Mouse (Mus musculus) liver, postnatal 0 days (tissue): Measurements from ENCODE around the gene Coa3. TPM values are rescaled to one million over a fixed set of nuclear protein-coding genes. Genes with fewer than 3 reads are reported as not detected.

Experiments used
- ATAC-seq: fragments of 200-750 bp; cut with Nextera tagmentation; 2 replicates; pipeline ENCODE4 v1.8.0; 2017; ENCODE audit warnings: mild to moderate bottlenecking, moderate library complexity
- DNase-seq: peaks from one replicate; pipeline ENCODE4 v3.0.0-alpha.2; 2016
- H3K27ac ChIP-seq: fragments of 300-500 bp; sonication (generic); 2 replicates; pipeline ENCODE4 v1.5.1; 2014; ENCODE audit warnings: antibody characterized with exemption, moderate library complexity, mild to moderate bottlenecking, low read depth
- H3K27me3 ChIP-seq: fragments of 300-500 bp; sonication (generic); 2 replicates; pipeline ENCODE4 v1.6.1; 2014; ENCODE audit warnings: low read length, control low read depth, mixed read lengths; ENCODE audit not compliant: insufficient read depth
- H3K36me3 ChIP-seq: fragments of 300-500 bp; sonication (generic); replicated peaks from 2 replicates; pipeline ENCODE4 v1.6.1; 2014; ENCODE audit warnings: mild to moderate bottlenecking, control low read depth, low read length, moderate library complexity, mixed read lengths; ENCODE audit not compliant: insufficient read depth
- H3K4me1 ChIP-seq: fragments of 300-500 bp; sonication (generic); 2 replicates; pipeline ENCODE4 v1.6.1; 2014; ENCODE audit warnings: antibody characterized with exemption, mild to moderate bottlenecking, control low read depth; ENCODE audit not compliant: insufficient read depth
- H3K4me2 ChIP-seq: fragments of 300-500 bp; sonication (generic); 2 replicates; pipeline ENCODE4 v1.6.1; 2014; ENCODE audit warnings: low read depth, mild to moderate bottlenecking, low read length, moderate library complexity, mixed read lengths
- H3K4me3 ChIP-seq: fragments of 300-500 bp; sonication (generic); 2 replicates; pipeline ENCODE4 v1.5.1; 2014; ENCODE audit warnings: low read depth, low read length
- H3K9ac ChIP-seq: fragments of 300-500 bp; sonication (generic); replicated peaks from 2 replicates; pipeline ENCODE4 v1.6.1; 2014; ENCODE audit warnings: mild to moderate bottlenecking, moderate library complexity
- H3K9me3 ChIP-seq: fragments of 300-500 bp; sonication (generic); 2 replicates; pipeline ENCODE4 v1.6.1; 2016; ENCODE audit warnings: mild to moderate bottlenecking, control low read depth, low read length, mixed read lengths
- CTCF ChIP-seq: sonication (generic); IDR thresholded peaks from 2 replicates; pipeline ENCODE4 v1.5.1; 2016; ENCODE audit warnings: antibody characterized with exemption, low read depth
- EP300 ChIP-seq: IDR thresholded peaks from 2 replicates; pipeline ENCODE4 v1.6.1; 2016; ENCODE audit warnings: antibody characterized with exemption, low read depth, mild to moderate bottlenecking
- WGBS: fragments of 180-500 bp; shearing (Covaris S2); extraction: QIAGEN DNeasy Blood & Tissue Kit; methylation state at CpG from one replicate; pipeline ENCODE4 v1.1.7; 2014; ENCODE audit not compliant: insufficient replicate concordance; 5-methylcytosine and 5-hydroxymethylcytosine counted together
- polyA plus RNA-seq: library from polyadenylated mRNA; unstranded; fragments of >200 nt; fragmentation: Nextera tagmentation; extraction: Ambion mirVana; gene quantifications from 2 replicates; pipeline ENCODE4 v1.2.1, GENCODE M21; 2015

The Coa3 gene
- polyA plus RNA-seq, 1 experiment from 2014 or later: 86.6 TPM

DNA sequence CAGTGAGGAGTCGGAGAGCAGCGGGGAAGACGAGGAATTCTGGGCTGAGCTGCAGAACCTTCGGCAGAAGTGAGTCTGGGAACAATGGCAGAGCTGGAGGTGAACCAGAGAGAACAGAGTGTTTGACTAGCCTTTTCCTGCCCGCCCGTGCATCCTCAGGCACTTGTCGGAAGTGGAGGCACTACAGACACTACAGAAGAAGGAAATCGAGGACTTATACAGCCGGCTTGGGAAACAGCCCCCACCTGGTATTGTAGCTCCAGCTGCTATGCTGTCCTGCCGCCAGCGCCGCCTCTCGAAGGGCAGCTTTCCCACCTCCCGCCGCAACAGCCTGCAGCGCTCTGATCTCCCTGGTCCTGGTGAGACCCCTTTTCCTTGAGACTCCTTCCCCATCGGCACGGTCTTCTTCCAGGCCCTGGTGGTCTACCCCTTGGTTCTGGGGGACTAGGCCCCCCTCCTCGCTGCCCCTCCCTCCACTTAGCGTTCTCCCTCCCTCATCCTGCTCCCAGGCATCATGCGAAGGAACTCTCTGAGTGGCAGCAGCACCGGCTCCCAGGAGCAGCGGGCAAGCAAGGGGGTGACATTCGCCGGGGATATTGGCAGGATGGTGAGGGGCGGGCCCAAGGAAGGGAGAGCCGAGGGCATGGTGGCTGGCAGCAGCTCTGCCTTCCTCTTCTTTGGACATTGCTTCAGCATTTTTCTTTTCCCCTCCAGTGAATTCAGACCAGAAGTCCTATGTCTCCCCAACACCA lies 2.4 kb downstream of the Coa3 start:
- no peak for TF ChIP-seq EP300
- TF ChIP-seq CTCF: no peak
- no peak for ATAC-seq
- Histone ChIP-seq H3K27ac (no peak overlapping the region), H3K9me3 (no peaks in the 10 kb centered on the region), H3K36me3 (no peaks in the 10 kb centered on the region; the same call in 1 of the 2 replicates), H3K27me3 (no peaks in the 10 kb centered on the region), H3K4me1 (peaks cover 23% of the 10 kb centered on the region), H3K4me2 (0 out of 2 replicates have a peak overlapping the region, but pooled peaks have one; percentile 83), H3K9ac (no peak overlapping the region), H3K4me3 (no peak overlapping the region)
- DNase-seq: no peak
- 60% methylated on average over 26 of the region's 27 CpGs for WGBS

- H3K4me2 ChIP-seq: no peak overlapping the region
- WGBS: 71% methylated on average over 4 of the region's 4 CpGs
- TF ChIP-seq EP300 (no peak), CTCF (no peak)
- no peaks in the 10 kb centered on the region; the same call in 1 of the 2 replicates for H3K36me3 ChIP-seq
- peaks cover 23% of the 10 kb centered on the region for H3K4me1 ChIP-seq
- H3K4me3 ChIP-seq: no peak overlapping the region
- H3K9me3 ChIP-seq: no peaks in the 10 kb centered on the region
- H3K9ac ChIP-seq: no peak overlapping the region
- DNase-seq (no peak), ATAC-seq (no peak)
- H3K27ac ChIP-seq: no peak overlapping the region
- no peaks in the 10 kb centered on the region for H3K27me3 ChIP-seq
These were observed 3.6 kb downstream of the Coa3 start for GRCm38 (mm10) chr11:101275309-101275708.

- no peak for DNase-seq
- H3K4me2 ChIP-seq: no peak overlapping the region
- TF ChIP-seq EP300 (no peak), CTCF (no peak)
- no peak overlapping the region for H3K27ac ChIP-seq
- H3K36me3 ChIP-seq: no peaks in the 10 kb centered on the region; the same call in 1 of the 2 replicates
- H3K9me3 ChIP-seq: no peaks in the 10 kb centered on the region
- no peak for ATAC-seq
- WGBS: 84% methylated on average over 3 of the region's 3 CpGs
- H3K27me3 ChIP-seq: no peaks in the 10 kb centered on the region
- H3K4me3 ChIP-seq: no peak overlapping the region
- peaks cover 13% of the 10 kb centered on the region for H3K4me1 ChIP-seq
- no peak overlapping the region for H3K9ac ChIP-seq
These were observed 6.5 kb downstream of the Coa3 start for GRCm38 (mm10) chr11:101272446-101272845.

GRCm38 (mm10) chr11:101269577-101270116 lies 9.3 kb downstream of the Coa3 start:
- Histone ChIP-seq H3K9me3 (no peaks in the 10 kb centered on the region), H3K4me3 (no peak overlapping the region), H3K4me1 (peaks cover 8% of the 10 kb centered on the region; the same call in 1 of the 2 replicates), H3K27me3 (peaks cover 16% of the 10 kb centered on the region), H3K36me3 (no peaks in the 10 kb centered on the region), H3K4me2 (no peak overlapping the region), H3K27ac (no peak overlapping the region), H3K9ac (no peak overlapping the region)
- no peak for TF ChIP-seq EP300
- no peak for TF ChIP-seq CTCF
- no peak for DNase-seq
- 22% methylated on average over 10 of the region's 10 CpGs for WGBS
- peak; percentile 54 for ATAC-seq

- ATAC-seq: no peak
These were observed 13.0 kb downstream of the Coa3 start for GRCm38 (mm10) chr11:101265906-101266305.

DNA sequence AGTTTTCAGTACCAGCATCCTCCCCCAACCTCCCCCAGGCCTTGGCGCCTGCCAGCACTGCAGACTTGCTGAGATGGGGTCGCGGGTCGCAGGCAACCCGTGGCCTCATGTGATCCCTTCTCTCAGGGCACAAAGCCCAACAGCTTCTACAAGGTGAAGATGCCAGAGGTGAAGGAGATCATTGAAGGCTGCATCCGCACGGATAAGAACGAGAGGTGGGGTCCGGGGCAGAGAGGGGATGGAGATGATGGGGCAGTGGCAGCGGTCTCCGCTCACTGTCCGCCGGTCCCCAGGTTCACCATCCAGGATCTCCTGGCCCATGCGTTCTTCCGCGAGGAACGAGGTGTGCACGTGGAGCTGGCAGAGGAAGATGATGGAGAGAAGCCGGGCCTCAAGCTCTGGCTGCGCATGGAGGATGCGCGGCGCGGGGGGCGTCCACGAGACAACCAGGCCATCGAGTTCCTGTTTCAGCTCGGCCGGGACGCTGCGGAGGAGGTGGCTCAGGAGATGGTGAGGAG lies 13.9 kb downstream of the Coa3 start:
- TF ChIP-seq EP300 (no peak), CTCF (no peak)
- Histone ChIP-seq H3K4me3 (peak overlapping the region; percentile 13), H3K9ac (no peak overlapping the region), H3K27me3 (peaks cover 42% of the 10 kb centered on the region), H3K27ac (no peak overlapping the region), H3K4me2 (peak overlapping the region; percentile 38; the same call in 1 of the 2 replicates), H3K9me3 (no peaks in the 10 kb centered on the region), H3K4me1 (peaks cover 34% of the 10 kb centered on the region), H3K36me3 (no peaks in the 10 kb centered on the region)
- 20% methylated on average over 31 of the region's 31 CpGs for WGBS
- ATAC-seq (no peak), DNase-seq (no peak)

More at GRCm38 (mm10) chr11:101265906-101266305, 13.0 kb downstream of the Coa3 start:
- H3K9ac ChIP-seq: no peak overlapping the region
- DNase-seq: no peak
- no peak overlapping the region for H3K4me2 ChIP-seq
- WGBS: 49% methylated on average over 6 of the region's 6 CpGs
- no peak overlapping the region for H3K27ac ChIP-seq
- TF ChIP-seq EP300 (no peak), CTCF (no peak)
- no peaks in the 10 kb centered on the region for H3K9me3 ChIP-seq
- no peaks in the 10 kb centered on the region for H3K36me3 ChIP-seq
- H3K27me3 ChIP-seq: peaks cover 42% of the 10 kb centered on the region
- peaks cover 25% of the 10 kb centered on the region for H3K4me1 ChIP-seq
- no peak overlapping the region for H3K4me3 ChIP-seq
